Mouse (Mus musculus) Patski (cell line): ENCODE measurements around the gene Nomo1. TPM values are rescaled to one million over a fixed set of nuclear protein-coding genes. Genes with fewer than 3 reads are reported as not detected.

ENCODE experiments used
- ATAC-seq: fragments of 100-300 bp; one replicate; pipeline ENCODE4 v1.8.0; 2021
- CTCF ChIA-PET: fragments of 350-600 bp; sonication (Branson Sonifier 250); formaldehyde crosslinking; loops from one replicate; lab custom pipeline; 2022; ENCODE audit warnings: inconsistent platforms; lab: Charles Lee
- POLR2A ChIA-PET: fragments of 350-600 bp; sonication (Branson Sonifier 250); formaldehyde crosslinking; loops from one replicate; lab custom pipeline; 2022; ENCODE audit warnings: antibody characterized with exemption, inconsistent platforms; lab: Charles Lee
- DNase-seq: peaks from one replicate; pipeline ENCODE4 v3.0.0-alpha.2; 2011; ENCODE audit warnings: low read depth, low spot score
- H3K27me3 ChIP-seq: fragments of 371-371 bp; one replicate; pipeline ENCODE4 v1.5.1; 2021
- CTCF ChIP-seq: fragments of 100-300 bp; IDR thresholded peaks from one replicate; pipeline ENCODE4 v1.5.1; 2021
- in situ Hi-C: fragments of 300-500 bp; cut with MboI; formaldehyde crosslinking; loops from 3 replicates; pipeline ENCODE4 v1.11.1; 2018; ENCODE audit warnings: low pct_unique_long_range_greater_than_20kb, mixed read lengths
- polyA plus RNA-seq: library from polyadenylated mRNA; unstranded; gene quantifications from one replicate; pipeline ENCODE4 v1.2.3, GENCODE M21; 2021

The Nomo1 gene
- 100 TPM for polyA plus RNA-seq

DNA sequence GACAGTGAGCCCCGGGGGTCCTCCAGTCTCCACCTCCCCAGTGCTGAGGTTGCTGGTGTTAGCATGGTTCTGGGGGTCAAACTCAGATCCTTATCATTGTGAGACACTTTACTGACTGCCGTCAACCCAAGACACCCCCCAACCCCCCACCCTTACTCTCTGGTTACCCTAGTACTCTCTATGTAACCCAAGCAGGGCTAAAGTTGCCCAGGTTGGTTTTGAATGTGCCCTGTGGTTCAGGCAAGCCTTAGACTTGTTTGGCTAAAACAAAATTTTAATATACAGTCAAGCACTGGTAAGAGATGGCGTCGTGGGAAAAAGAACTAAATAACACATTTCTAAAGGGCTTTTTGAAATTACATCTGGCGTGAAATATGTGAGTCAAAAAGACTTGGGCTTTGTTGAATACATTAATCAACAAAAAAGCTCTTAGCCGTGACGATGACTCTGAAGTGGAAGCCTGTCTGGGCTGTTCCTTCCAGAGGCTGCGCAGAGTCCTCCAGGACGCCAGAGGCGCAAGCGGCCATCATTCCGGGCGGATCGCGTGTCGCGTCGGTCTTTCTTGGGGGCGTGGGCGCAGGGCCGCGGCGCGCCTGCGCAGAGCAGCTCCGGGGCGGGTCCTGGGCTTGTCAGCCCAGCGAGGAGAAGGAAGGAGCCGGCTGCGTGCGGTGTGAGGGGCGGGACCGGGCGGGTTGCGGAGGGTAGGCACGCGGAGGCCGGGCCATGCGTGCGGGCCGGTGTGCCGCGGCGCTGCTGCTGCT is at the start of gene Nomo1:
Gene Nomo1, plus strand, starts transcription at position 590 of the 761 bp plus-strand sequence.
- peak; percentile 99 for TF ChIP-seq CTCF
- ATAC-seq (peak; percentile 92), DNase-seq (peak; percentile 81)
- ChIA-PET POLR2A (no interaction called here), CTCF (interaction anchor here (0.9 to 1.6 kb wide), 4 partner anchors 11 to 91 kb away, joined by 3 to 4 read pairs (median 4); no protein-coding TSS in a partner anchor)
- in situ Hi-C loops = no loop called here
- H3K27me3 ChIP-seq = no peaks in the 10 kb centered on the region

DNA sequence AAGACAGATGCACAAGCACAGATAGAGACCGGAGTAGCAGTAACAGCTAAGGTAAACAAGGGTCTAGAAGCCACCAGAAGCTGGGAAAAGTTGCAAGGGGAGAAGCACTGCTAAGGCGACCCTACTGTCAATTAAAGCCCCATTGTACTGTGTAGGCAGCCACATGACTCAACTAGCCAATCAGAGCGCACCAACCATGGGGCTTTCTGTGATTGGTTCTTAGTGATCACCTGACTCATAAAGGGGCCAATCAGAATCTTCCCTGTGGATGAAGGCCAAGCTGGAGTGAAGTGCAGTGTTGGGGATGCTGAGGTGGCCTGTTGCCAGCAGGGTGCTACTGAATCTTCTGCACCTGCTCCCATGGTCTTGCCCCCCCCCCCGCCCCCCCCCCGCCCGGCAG is 46.6 kb upstream of the Nomo1 start:
- ATAC-seq (no peak), DNase-seq (no peak)
- CTCF ChIA-PET = interaction anchor here (1.0 kb wide), 1 partner anchor 16 kb away, joined by 4 read pairs; no protein-coding TSS in a partner anchor
- peaks cover 13% of the 10 kb centered on the region for H3K27me3 ChIP-seq
- in situ Hi-C loops = no loop called here
- POLR2A ChIA-PET = no interaction called here
- no peak for TF ChIP-seq CTCF

DNA sequence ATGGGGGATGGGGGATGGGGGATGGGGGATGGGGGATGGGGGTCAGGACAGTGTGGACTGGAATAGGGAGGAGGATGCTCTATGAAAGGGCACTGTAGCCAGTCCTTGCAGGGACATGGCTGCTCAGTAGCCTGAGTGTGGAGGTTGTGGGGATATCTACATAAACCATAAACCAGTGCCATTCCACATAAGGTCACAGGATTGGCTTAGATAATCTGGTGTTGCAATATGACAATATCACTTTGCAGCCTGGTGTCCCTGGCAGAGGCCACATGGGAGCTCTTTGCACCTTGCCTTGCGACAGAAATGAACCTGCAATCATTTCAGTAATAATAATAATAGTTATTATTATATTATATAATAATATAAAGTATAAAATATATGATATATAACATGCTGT is 45.2 kb upstream of the Nomo1 start:
- in situ Hi-C loops = no loop called here
- ChIA-PET POLR2A (no interaction called here), CTCF (no interaction called here)
- no peak for TF ChIP-seq CTCF
- DNase-seq (no peak), ATAC-seq (no peak)
- H3K27me3 ChIP-seq = peaks cover 7% of the 10 kb centered on the region

DNA sequence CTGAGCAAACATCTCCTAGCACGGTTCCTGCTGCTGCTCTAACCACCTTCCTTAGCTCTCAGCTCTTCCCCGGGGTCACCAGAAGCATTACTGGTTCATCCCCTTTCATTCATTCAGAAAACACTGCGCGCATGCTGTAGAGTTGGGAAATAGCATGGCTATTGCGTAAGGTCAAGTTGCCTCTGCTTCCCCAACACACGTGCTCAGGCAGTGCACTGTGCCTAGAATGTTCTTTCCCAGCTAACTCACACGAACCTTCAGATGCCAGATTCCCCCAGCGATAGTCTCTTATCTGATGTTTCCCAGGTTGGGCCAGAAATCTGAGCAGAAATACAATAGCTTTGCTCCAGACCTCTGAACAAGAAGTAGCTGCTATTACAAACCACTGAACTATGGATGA is 41.0 kb upstream of the Nomo1 start:
- peaks cover 6% of the 10 kb centered on the region for H3K27me3 ChIP-seq
- ATAC-seq (no peak), DNase-seq (no peak)
- in situ Hi-C loops = no loop called here
- CTCF ChIA-PET = interaction anchor here (1.0 kb wide), 1 partner anchor 11 kb away, joined by 4 read pairs; no protein-coding TSS in a partner anchor
- no peak for TF ChIP-seq CTCF
- POLR2A ChIA-PET = no interaction called here

DNA sequence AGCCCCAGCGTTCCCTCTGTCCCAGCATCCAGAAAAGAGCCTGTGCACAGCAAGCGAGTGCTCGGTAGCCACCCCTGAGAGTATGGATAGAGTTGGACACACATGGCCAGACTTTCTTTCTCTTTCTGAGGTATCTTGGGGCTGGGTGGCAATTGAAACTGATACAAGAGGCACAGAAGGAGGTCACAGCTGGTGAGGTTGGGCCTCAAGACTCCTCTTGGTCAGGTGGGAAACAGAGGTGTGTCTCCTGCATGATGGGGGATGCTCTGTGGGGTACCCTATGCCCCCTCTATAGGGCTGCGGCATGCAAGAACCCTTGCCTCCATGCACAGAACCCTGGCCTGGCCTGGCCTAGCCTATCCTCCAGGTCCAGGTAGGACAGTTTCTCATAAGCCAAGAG is 32.9 kb upstream of the Nomo1 start:
- ATAC-seq (no peak), DNase-seq (no peak)
- no peak for TF ChIP-seq CTCF
- in situ Hi-C loops = loop anchor here (25.0 kb wide), 1 partner anchor 138 kb away; the partner anchor contains the start of gene Kdelr1
- ChIA-PET CTCF (no interaction called here), POLR2A (interaction anchor here (0.6 kb wide), 1 partner anchor 68 kb away, joined by 3 read pairs; no protein-coding TSS in a partner anchor)
- H3K27me3 ChIP-seq = peaks cover 6% of the 10 kb centered on the region

DNA sequence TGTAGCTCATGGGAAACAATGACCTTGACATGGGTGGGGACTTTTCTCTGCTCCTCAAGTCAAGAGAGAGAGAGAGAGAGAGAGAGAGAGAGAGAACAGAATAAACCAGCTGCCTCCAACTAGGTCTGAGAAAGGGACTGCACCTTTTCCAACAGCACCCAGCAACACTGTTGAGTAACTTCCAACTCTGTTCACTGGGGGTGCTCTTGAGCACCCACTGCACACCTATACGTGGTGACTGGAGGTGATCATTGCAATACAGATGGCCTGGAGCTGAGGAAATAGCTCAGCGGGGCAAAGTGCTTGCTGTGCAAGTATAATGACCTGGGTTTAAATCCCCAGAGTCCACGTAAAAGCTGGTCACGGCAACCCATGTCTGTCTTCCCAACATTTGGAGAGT is 30.8 kb upstream of the Nomo1 start:
- peaks cover 6% of the 10 kb centered on the region for H3K27me3 ChIP-seq
- TF ChIP-seq CTCF = peak; percentile 78
- ChIA-PET POLR2A (interaction anchor here (0.5 kb wide), 1 partner anchor 215 kb away, joined by 3 read pairs; no protein-coding TSS in a partner anchor), CTCF (interaction anchor here (0.9 to 2.4 kb wide), 4 partner anchors 13 to 67 kb away, joined by 3 to 9 read pairs (median 6); no protein-coding TSS in a partner anchor)
- ATAC-seq = no peak
- in situ Hi-C loops = loop anchor here (25.0 kb wide), 1 partner anchor 140 kb away; the partner anchor contains the start of gene Kdelr1
- no peak for DNase-seq

DNA sequence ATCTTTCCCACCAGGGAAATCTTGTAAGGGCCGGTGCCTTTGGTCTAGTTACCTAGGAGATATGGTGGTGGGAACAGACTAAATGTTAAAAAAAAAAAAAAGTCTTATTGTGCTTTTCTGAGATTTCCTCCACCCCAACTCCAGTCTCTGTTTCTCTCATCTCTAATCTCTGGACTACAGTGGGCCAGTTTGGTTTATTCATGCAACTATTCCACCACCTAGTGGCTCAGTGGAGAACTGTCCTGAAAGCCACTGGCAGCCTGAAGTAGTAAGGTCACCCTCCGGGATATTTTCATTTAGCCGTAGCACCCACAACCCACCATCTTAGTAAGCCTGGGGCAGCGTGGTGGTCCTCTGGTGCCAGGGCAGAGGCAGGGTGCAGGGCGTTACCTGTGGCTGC is 23.9 kb upstream of the Nomo1 start:
- ATAC-seq (no peak), DNase-seq (no peak)
- H3K27me3 ChIP-seq = peaks cover 6% of the 10 kb centered on the region
- POLR2A ChIA-PET = no interaction called here
- CTCF ChIA-PET = interaction anchor here (0.9 to 1.1 kb wide), 2 partner anchors 68 to 264 kb away, joined by 3 read pairs; no protein-coding TSS in a partner anchor
- TF ChIP-seq CTCF = peak; percentile 87
- in situ Hi-C loops = loop anchor here (25.0 kb wide), 1 partner anchor 147 kb away; the partner anchor contains the start of gene Kdelr1

DNA sequence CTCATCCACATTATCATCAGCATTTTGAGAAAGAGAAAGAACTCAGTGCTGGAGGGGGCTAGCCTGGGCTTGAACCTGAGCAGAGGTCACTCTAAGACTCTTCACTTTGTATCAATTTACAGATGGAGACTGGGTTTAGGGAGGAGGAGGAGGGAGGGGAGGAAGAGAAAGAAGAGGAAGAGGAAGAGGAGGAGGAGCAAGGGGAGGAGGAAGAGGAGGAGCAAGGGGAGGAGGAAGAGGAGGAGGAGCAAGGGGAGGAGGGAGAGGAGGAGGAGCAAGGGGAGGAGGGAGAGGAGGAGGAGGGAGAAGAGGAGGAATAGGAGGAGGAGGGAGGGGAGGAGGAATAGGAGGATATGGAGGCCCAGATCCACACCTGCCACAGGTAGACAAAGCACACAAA is 21.4 kb upstream of the Nomo1 start:
- no peaks in the 10 kb centered on the region for H3K27me3 ChIP-seq
- ATAC-seq (no peak), DNase-seq (no peak)
- CTCF ChIA-PET = interaction anchor here (1.9 kb wide), 1 partner anchor 21 kb away, joined by 4 read pairs; the partner anchor contains the start of gene Nomo1
- in situ Hi-C loops = loop anchor here (5.0 to 25.0 kb wide), 3 partner anchors 70 to 280 kb away; partner anchors contain the start of gene Kdelr1
- POLR2A ChIA-PET = no interaction called here
- TF ChIP-seq CTCF = no peak

DNA sequence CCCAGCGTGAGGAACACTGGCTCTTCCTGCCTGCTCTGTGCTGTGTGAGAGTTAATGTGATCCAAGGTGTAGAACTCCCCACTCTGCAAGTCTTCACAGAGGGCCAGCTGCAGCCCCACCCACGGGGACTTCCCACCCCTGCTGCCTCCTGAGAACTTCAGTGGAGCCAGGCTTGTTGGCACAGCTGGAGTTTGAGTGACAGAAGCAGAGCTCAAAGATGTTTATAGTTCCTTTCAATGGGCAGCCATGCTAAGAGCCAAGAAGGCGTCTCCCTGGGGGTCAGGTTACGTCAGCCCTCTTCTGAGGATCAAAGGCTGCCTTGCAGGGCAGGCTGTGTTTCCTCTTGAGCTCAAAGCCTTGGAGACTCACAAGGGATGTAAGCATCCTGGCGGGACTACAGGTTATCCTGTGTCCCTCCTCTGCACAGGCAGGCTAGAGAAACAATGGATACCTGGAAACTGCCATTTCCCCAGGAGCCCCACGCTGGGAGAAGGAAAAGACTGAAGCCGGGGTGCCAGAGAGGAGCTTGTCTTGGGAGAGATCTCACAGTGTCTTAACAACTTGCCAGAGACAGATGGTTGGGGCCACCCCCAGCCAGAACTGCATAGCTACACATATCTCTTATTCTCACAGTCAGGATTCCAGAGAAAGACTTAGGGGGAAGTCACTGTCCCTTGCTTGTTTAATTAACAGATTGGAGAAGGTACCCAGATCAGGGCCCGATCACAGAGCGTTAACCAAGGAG is 20.1 kb upstream of the Nomo1 start:
- H3K27me3 ChIP-seq = no peaks in the 10 kb centered on the region
- no peak for TF ChIP-seq CTCF
- in situ Hi-C loops = loop anchor here (5.0 to 25.0 kb wide), 3 partner anchors 71 to 281 kb away; partner anchors contain the start of gene Kdelr1
- no peak for ATAC-seq
- no peak for DNase-seq
- POLR2A ChIA-PET = interaction anchor here (0.7 kb wide), 1 partner anchor 141 kb away, joined by 3 read pairs; the partner anchor contains the start of gene Kdelr1
- CTCF ChIA-PET = interaction anchor here (1.5 to 1.9 kb wide), 2 partner anchors 13 to 20 kb away, joined by 3 to 4 read pairs; partner anchors contain the start of gene Nomo1

DNA sequence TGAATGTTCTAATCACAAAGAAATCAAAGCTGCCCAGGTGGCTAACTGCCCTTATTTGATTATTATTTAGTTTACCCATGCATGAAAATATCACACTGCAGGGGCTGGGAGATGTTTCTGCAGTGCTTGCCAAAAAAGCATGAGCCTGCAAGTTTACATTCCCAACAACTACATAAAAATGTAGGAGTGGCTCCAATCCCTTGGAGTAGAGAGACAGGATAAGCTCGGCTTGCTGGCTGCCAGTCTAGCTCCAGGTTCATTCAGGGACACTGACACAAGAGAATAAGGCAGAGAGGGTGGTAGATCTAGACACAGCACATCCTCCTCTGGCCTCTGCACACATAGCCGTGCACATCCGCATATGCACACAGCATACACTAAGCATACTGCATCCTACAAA is 13.9 kb upstream of the Nomo1 start:
- H3K27me3 ChIP-seq = no peaks in the 10 kb centered on the region
- peak; percentile 20 for ATAC-seq
- DNase-seq = no peak
- no peak for TF ChIP-seq CTCF
- POLR2A ChIA-PET = interaction anchor here (0.7 kb wide), 1 partner anchor 1523 kb away, joined by 3 read pairs; the partner anchor contains the start of genes Emc10 and Fam71e1
- CTCF ChIA-PET = no interaction called here
- in situ Hi-C loops = loop anchor here (25.0 kb wide), 1 partner anchor 157 kb away; the partner anchor contains the start of gene Kdelr1
